Mouse (Mus musculus) lung, postnatal 0 days (tissue): ENCODE results near the gene Zzef1. TPM values are rescaled to one million over a fixed set of nuclear protein-coding genes. Genes with fewer than 3 reads are reported as not detected.
A peak's percentile ranks its signal among the peaks of the same experiment; 100 is the strongest.

ENCODE experiments used
- ATAC-seq: fragments of 200-750 bp; cut with Nextera tagmentation; 2 replicates; pipeline ENCODE4 v1.8.0; 2017; ENCODE audit warnings: moderate library complexity
- DNase-seq: peaks from one replicate; pipeline ENCODE4 v3.0.0-alpha.2; 2016; ENCODE audit warnings: low spot score
- H3K27ac ChIP-seq: fragments of 300-500 bp; sonication (generic); 2 replicates; pipeline ENCODE4 v1.5.1; 2014; ENCODE audit warnings: antibody characterized with exemption, mild to moderate bottlenecking, low read length, mixed read lengths
- H3K27me3 ChIP-seq: fragments of 300-500 bp; sonication (generic); replicated peaks from 2 replicates; pipeline ENCODE4 v1.6.1; 2014; ENCODE audit warnings: low read length, mixed read lengths; ENCODE audit not compliant: insufficient read depth
- H3K36me3 ChIP-seq: fragments of 300-500 bp; sonication (generic); 2 replicates; pipeline ENCODE4 v1.6.1; 2014; ENCODE audit warnings: low read length, mixed read lengths; ENCODE audit not compliant: insufficient read depth
- H3K4me1 ChIP-seq: fragments of 300-500 bp; sonication (generic); 2 replicates; pipeline ENCODE4 v1.6.1; 2014; ENCODE audit warnings: antibody characterized with exemption, low read depth, low read length, mixed read lengths; ENCODE audit not compliant: insufficient read depth
- H3K4me2 ChIP-seq: fragments of 300-500 bp; sonication (generic); replicated peaks from 2 replicates; pipeline ENCODE4 v1.6.1; 2014; ENCODE audit warnings: low read depth, mild to moderate bottlenecking, low read length, moderate library complexity, mixed read lengths
- H3K4me3 ChIP-seq: fragments of 300-500 bp; sonication (generic); 2 replicates; pipeline ENCODE4 v1.5.1; 2014; ENCODE audit warnings: low read depth, low read length
- H3K9ac ChIP-seq: fragments of 300-500 bp; sonication (generic); replicated peaks from 2 replicates; pipeline ENCODE4 v1.6.1; 2014; ENCODE audit warnings: low read depth, mild to moderate bottlenecking
- H3K9me3 ChIP-seq: fragments of 300-500 bp; sonication (generic); 2 replicates; pipeline ENCODE4 v1.6.1; 2016; ENCODE audit warnings: low read length, mixed read lengths
- CTCF ChIP-seq: IDR thresholded peaks from 2 replicates; pipeline ENCODE4 v1.5.1; 2016; ENCODE audit warnings: antibody characterized with exemption, mild to moderate bottlenecking
- EP300 ChIP-seq: IDR thresholded peaks from 2 replicates; pipeline ENCODE4 v1.6.1; 2016; ENCODE audit warnings: antibody characterized with exemption, mild to moderate bottlenecking, control low read depth
- WGBS: fragments of 180-500 bp; shearing (Covaris S2); extraction: QIAGEN DNeasy Blood & Tissue Kit; methylation state at CpG from one replicate; pipeline ENCODE4 v1.1.7; 2014; 5-methylcytosine and 5-hydroxymethylcytosine counted together
- polyA plus RNA-seq: library from polyadenylated mRNA; unstranded; fragments of >200 nt; fragmentation: Nextera tagmentation; extraction: Ambion mirVana; gene quantifications from 2 replicates; pipeline ENCODE4 v1.2.1, GENCODE M21; 2015

Gene Zzef1
- polyA plus RNA-seq, 1 experiment from 2014 or later: 9.6 TPM

GRCm38 (mm10) chr11:72814188-72814587 lies 18.2 kb downstream of the Zzef1 start:
- Histone ChIP-seq H3K27me3 (no peaks in the 10 kb centered on the region), H3K27ac (no peak overlapping the region), H3K4me1 (no peaks in the 10 kb centered on the region), H3K36me3 (no peaks in the 10 kb centered on the region; the same call in 1 of the 2 replicates), H3K9ac (no peak overlapping the region), H3K4me2 (no peak overlapping the region), H3K4me3 (no peak overlapping the region), H3K9me3 (no peaks in the 10 kb centered on the region)
- WGBS: 76% methylated on average over 2 of the region's 2 CpGs
- TF ChIP-seq CTCF (peak; percentile 36), EP300 (no peak)
- ATAC-seq: no peak
- DNase-seq: no peak

GRCm38 (mm10) chr11:72816859-72817258 lies 20.8 kb downstream of the Zzef1 start:
- TF ChIP-seq CTCF (no peak), EP300 (no peak)
- no peak for DNase-seq
- Histone ChIP-seq H3K4me1 (no peaks in the 10 kb centered on the region), H3K9me3 (no peaks in the 10 kb centered on the region), H3K27ac (no peak overlapping the region), H3K4me2 (no peak overlapping the region), H3K4me3 (no peak overlapping the region), H3K36me3 (peaks cover 12% of the 10 kb centered on the region), H3K27me3 (no peaks in the 10 kb centered on the region), H3K9ac (no peak overlapping the region)
- 76% methylated on average over 1 of the region's 1 CpGs for whole genome bisulfite sequencing
- ATAC-seq: no peak

- Histone ChIP-seq H3K9me3 (no peaks in the 10 kb centered on the region), H3K9ac (no peak overlapping the region), H3K4me2 (no peak overlapping the region), H3K36me3 (peaks cover 15% of the 10 kb centered on the region), H3K4me3 (no peak overlapping the region), H3K4me1 (no peaks in the 10 kb centered on the region), H3K27me3 (no peaks in the 10 kb centered on the region), H3K27ac (no peak overlapping the region)
- DNase-seq (no peak), ATAC-seq (no peak)
- TF ChIP-seq EP300: no peak
- no peak for TF ChIP-seq CTCF
- 86% methylated on average over 7 of the region's 7 CpGs for WGBS
Measured at GRCm38 (mm10) chr11:72818067-72818466, 22.0 kb downstream of the Zzef1 start.

DNA sequence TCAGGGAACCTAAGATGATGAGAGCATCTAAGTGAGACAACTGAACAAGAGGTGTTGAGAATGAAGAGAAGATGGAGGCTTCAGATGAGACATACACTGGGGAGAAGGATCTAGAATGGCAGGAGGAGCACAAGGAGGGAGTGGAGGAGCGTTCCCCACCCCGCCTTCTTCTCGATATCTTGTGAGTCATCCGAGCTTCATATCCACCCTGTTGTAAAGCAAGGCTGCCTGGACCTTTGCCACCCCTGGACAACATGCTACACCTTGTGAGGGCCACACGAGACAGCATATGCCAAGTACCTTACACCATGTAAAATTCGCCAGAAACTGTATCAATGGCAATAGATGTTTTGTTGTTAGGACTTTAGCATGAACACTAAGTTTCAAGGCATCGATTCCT lies 25.0 kb downstream of the Zzef1 start:
- no peak overlapping the region for H3K4me2 ChIP-seq
- H3K27ac ChIP-seq: no peak overlapping the region
- ATAC-seq (no peak), DNase-seq (no peak)
- 91% methylated on average over 7 of the region's 7 CpGs for WGBS
- no peak for TF ChIP-seq CTCF
- no peak for TF ChIP-seq EP300
- no peak overlapping the region for H3K4me3 ChIP-seq
- H3K27me3 ChIP-seq: no peaks in the 10 kb centered on the region
- peaks cover 27% of the 10 kb centered on the region for H3K36me3 ChIP-seq
- no peaks in the 10 kb centered on the region for H3K9me3 ChIP-seq
- no peaks in the 10 kb centered on the region for H3K4me1 ChIP-seq
- no peak overlapping the region for H3K9ac ChIP-seq

DNA sequence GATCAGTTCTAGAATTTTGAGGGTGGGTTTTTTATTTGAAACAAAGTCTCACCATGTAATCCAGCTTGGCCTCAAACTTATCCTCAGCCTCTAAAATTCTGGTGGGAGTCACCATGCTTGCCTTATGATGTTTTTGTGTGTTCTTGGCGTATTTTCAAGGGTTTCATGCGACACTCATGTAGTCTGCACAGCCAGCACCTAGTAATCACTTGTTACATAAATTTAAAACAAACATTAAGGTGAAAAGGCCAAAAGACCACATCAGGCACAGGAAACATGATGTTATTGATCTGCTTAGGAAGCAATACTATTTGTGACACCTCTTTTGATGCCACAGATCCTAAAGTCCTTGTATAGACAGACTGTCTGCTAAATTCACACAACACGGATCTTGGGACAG lies 33.8 kb downstream of the Zzef1 start:
- ATAC-seq (peak; percentile 35; the same call in 1 of the 2 replicates), DNase-seq (no peak)
- Histone ChIP-seq H3K27ac (no peak overlapping the region), H3K4me1 (no peaks in the 10 kb centered on the region), H3K9ac (no peak overlapping the region), H3K36me3 (peaks cover 36% of the 10 kb centered on the region), H3K9me3 (no peaks in the 10 kb centered on the region), H3K27me3 (no peaks in the 10 kb centered on the region), H3K4me2 (no peak overlapping the region), H3K4me3 (no peak overlapping the region)
- 50% methylated on average over 3 of the region's 3 CpGs for WGBS
- TF ChIP-seq EP300 (no peak), CTCF (no peak)

DNA sequence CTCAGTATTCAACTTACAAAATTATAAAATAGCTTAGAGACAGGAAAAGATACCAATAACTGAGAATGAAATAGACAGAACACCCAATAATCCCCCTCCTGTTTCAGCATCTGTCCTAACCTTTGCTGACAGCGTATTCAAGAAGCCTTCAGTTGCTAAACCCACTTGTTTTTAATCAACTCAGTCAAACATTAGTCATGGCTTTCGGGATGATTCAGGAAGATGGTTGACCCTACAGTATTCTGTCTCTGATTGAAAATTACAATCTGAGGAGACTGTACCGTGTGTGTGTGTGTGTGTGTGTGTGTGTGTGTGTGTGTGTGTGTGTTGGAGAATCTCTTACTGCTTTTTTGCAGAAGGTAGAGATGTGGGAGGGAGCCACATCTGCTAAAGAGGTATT lies 46.7 kb downstream of the Zzef1 start:
- DNase-seq: no peak
- Histone ChIP-seq H3K4me1 (no peaks in the 10 kb centered on the region), H3K27ac (no peak overlapping the region), H3K9me3 (no peaks in the 10 kb centered on the region), H3K4me2 (no peak overlapping the region), H3K4me3 (no peak overlapping the region), H3K27me3 (no peaks in the 10 kb centered on the region), H3K9ac (no peak overlapping the region), H3K36me3 (peaks cover 15% of the 10 kb centered on the region; the same call in 1 of the 2 replicates)
- ATAC-seq: no peak
- WGBS: 85% methylated on average over 3 of the region's 3 CpGs
- no peak for TF ChIP-seq CTCF
- no peak for TF ChIP-seq EP300

- no peak for TF ChIP-seq CTCF
- TF ChIP-seq EP300: peak; percentile 56
- Histone ChIP-seq H3K27ac (no peak overlapping the region), H3K4me2 (no peak overlapping the region), H3K4me1 (no peaks in the 10 kb centered on the region), H3K9ac (no peak overlapping the region), H3K27me3 (no peaks in the 10 kb centered on the region), H3K36me3 (peaks cover 17% of the 10 kb centered on the region; the same call in 1 of the 2 replicates), H3K9me3 (no peaks in the 10 kb centered on the region), H3K4me3 (no peak overlapping the region)
- DNase-seq (peak; percentile 80), ATAC-seq (peak; percentile 88)
Measured at GRCm38 (mm10) chr11:72843576-72843975, 47.5 kb downstream of the Zzef1 start.
